Mouse (Mus musculus) liver, embryonic 14.5 days (tissue): ENCODE measurements at regions not wholly inside any gene's neighbourhood (a gene's known extent, or its start where the extent isn't known, plus 50 kb on each side); places are given as distances from the start of the nearest gene placed in this dataset.

Source experiments
- ATAC-seq: fragments of 200-750 bp; cut with Nextera tagmentation; 2 replicates; pipeline ENCODE4 v1.8.0; 2017; ENCODE audit warnings: moderate number of reproducible peaks, mild to moderate bottlenecking, moderate library complexity; ENCODE audit not compliant: insufficient read depth
- DNase-seq, 3 experiments: peaks; one replicate each; pipeline ENCODE4 v3.0.0-alpha.2; 2012 to 2013; ENCODE audit warnings: low read depth in 3 of 3, low spot score in 3 of 3
- H3K27ac ChIP-seq: fragments of 300-500 bp; sonication (generic); 2 replicates; pipeline ENCODE4 v1.5.1; 2014; ENCODE audit warnings: moderate library complexity, mild to moderate bottlenecking, control low read depth, inconsistent platforms
- H3K27me3 ChIP-seq: fragments of 300-500 bp; sonication (generic); 2 replicates; pipeline ENCODE4 v1.6.1; 2014; ENCODE audit warnings: mild to moderate bottlenecking, low read length, moderate library complexity; ENCODE audit not compliant: control insufficient read depth, insufficient read depth
- H3K36me3 ChIP-seq: fragments of 300-500 bp; sonication (generic); replicated peaks from 2 replicates; pipeline ENCODE4 v1.6.1; 2014; ENCODE audit warnings: low read depth; ENCODE audit not compliant: control insufficient read depth, insufficient read depth
- H3K4me1 ChIP-seq, 2 experiments: fragments of 200-500 bp in 1 of 2; fragments of 300-500 bp in 1 of 2; sonication (generic) in 1 of 2; replicated peaks; 2 replicates each; pipeline ENCODE4 v1.6.1; 2012 to 2014; ENCODE audit warnings: antibody characterized with exemption in 1 of 2, inconsistent platforms in 1 of 2, low read length in 1 of 2; ENCODE audit not compliant: control insufficient read depth in 2 of 2, insufficient read depth in 2 of 2
- H3K4me2 ChIP-seq: fragments of 300-500 bp; sonication (generic); 2 replicates; pipeline ENCODE4 v1.6.1; 2014; ENCODE audit warnings: low read depth, mild to moderate bottlenecking, control low read depth, moderate library complexity
- H3K4me3 ChIP-seq, 2 experiments: fragments of 200-500 bp in 1 of 2; fragments of 300-500 bp in 1 of 2; sonication (generic) in 1 of 2; 2 replicates each; pipeline ENCODE4 v1.5.1; 2012 to 2014; ENCODE audit warnings: low read depth in 2 of 2, low read length in 2 of 2, mild to moderate bottlenecking in 2 of 2, control low read depth in 1 of 2, inconsistent platforms in 1 of 2, moderate library complexity in 1 of 2; ENCODE audit not compliant: insufficient read depth in 1 of 2
- H3K9ac ChIP-seq: fragments of 300-500 bp; sonication (generic); replicated peaks from 2 replicates; pipeline ENCODE4 v1.6.1; 2014; ENCODE audit warnings: mild to moderate bottlenecking, control low read depth, moderate library complexity
- H3K9me3 ChIP-seq: fragments of 300-500 bp; sonication (generic); 2 replicates; pipeline ENCODE4 v1.6.1; 2016; ENCODE audit warnings: low read length, mixed read lengths; ENCODE audit not compliant: control insufficient read depth
- CTCF ChIP-seq: IDR thresholded peaks from 2 replicates; pipeline ENCODE4 v1.5.1; 2016; ENCODE audit warnings: antibody characterized with exemption, low read depth, control low read depth
- EP300 ChIP-seq: IDR thresholded peaks from 2 replicates; pipeline ENCODE4 v1.6.1; 2016; ENCODE audit warnings: antibody characterized with exemption, low read depth
- WGBS: fragments of 180-500 bp; shearing (Covaris S2); extraction: QIAGEN DNeasy Blood & Tissue Kit; methylation state at CpG from one replicate; pipeline ENCODE4 v1.1.7; 2014; ENCODE audit not compliant: insufficient replicate concordance; 5-methylcytosine and 5-hydroxymethylcytosine counted together

- Histone ChIP-seq H3K36me3 (no peaks in the 10 kb centered on the region), H3K9me3 (no peaks in the 10 kb centered on the region), H3K27me3 (no peaks in the 10 kb centered on the region), H3K4me1 (no peaks in the 10 kb centered on the region), H3K9ac (no peak overlapping the region), H3K4me2 (no peak overlapping the region), H3K27ac (no peak overlapping the region), H3K4me3 (no peak overlapping the region)
- TF ChIP-seq CTCF: no peak
- TF ChIP-seq EP300: no peak
- WGBS: 48% methylated on average over 4 of the region's 4 CpGs
- DNase-seq (no peak), ATAC-seq (no peak)
Measured at GRCm38 (mm10) chr6:14191387-14192023, 320.2 kb upstream of the 2610001J05Rik start.

GRCm38 (mm10) chr6:14185921-14186420 lies 314.7 kb upstream of the 2610001J05Rik start:
- no peaks in the 10 kb centered on the region; the same call in 1 of the 2 replicates for H3K9me3 ChIP-seq
- no peak for ATAC-seq
- no peak overlapping the region for H3K4me3 ChIP-seq

GRCm38 (mm10) chr6:14147370-14147769 lies 276.1 kb upstream of the 2610001J05Rik start:
- Histone ChIP-seq H3K4me3 (no peak overlapping the region), H3K36me3 (no peaks in the 10 kb centered on the region), H3K4me1 (no peaks in the 10 kb centered on the region), H3K9me3 (no peaks in the 10 kb centered on the region), H3K9ac (no peak overlapping the region), H3K4me2 (no peak overlapping the region), H3K27ac (no peak overlapping the region), H3K27me3 (no peaks in the 10 kb centered on the region)
- DNase-seq (no peak), ATAC-seq (no peak)
- TF ChIP-seq EP300 (no peak), CTCF (no peak)

More at GRCm38 (mm10) chr6:14185921-14186420, 314.7 kb upstream of the 2610001J05Rik start:
- Histone ChIP-seq H3K9ac (no peak overlapping the region), H3K27me3 (no peaks in the 10 kb centered on the region), H3K27ac (no peak overlapping the region), H3K4me1 (no peaks in the 10 kb centered on the region), H3K36me3 (no peaks in the 10 kb centered on the region), H3K4me2 (no peak overlapping the region)
- no peak for DNase-seq
- 48% methylated on average over 2 of the region's 2 CpGs for WGBS
- TF ChIP-seq CTCF (no peak), EP300 (no peak)

- WGBS: 48% methylated on average over 4 of the region's 4 CpGs
- Histone ChIP-seq H3K4me2 (no peak overlapping the region), H3K4me3 (no peak overlapping the region), H3K9ac (no peak overlapping the region), H3K27ac (no peak overlapping the region), H3K4me1 (no peaks in the 10 kb centered on the region), H3K27me3 (no peaks in the 10 kb centered on the region), H3K9me3 (no peaks in the 10 kb centered on the region), H3K36me3 (no peaks in the 10 kb centered on the region)
- ATAC-seq (no peak), DNase-seq (no peak)
- no peak for TF ChIP-seq EP300
- TF ChIP-seq CTCF: no peak
Measured at GRCm38 (mm10) chr6:14146394-14146793, 275.1 kb upstream of the 2610001J05Rik start.

GRCm38 (mm10) chr6:14142107-14142751 lies 270.9 kb upstream of the 2610001J05Rik start:
- no peaks in the 10 kb centered on the region for H3K4me1 ChIP-seq
- no peak overlapping the region for H3K27ac ChIP-seq
- H3K36me3 ChIP-seq: no peaks in the 10 kb centered on the region
- TF ChIP-seq CTCF (no peak), EP300 (no peak)
- 51% methylated on average over 8 of the region's 8 CpGs for WGBS
- H3K27me3 ChIP-seq: no peaks in the 10 kb centered on the region
- no peak for ATAC-seq
- H3K9me3 ChIP-seq: no peaks in the 10 kb centered on the region
- H3K4me2 ChIP-seq: no peak overlapping the region
- H3K9ac ChIP-seq: no peak overlapping the region
- H3K4me3 ChIP-seq: no peak overlapping the region
- DNase-seq: no peak
